Mouse (Mus musculus): Measurements from ENCODE around the gene P2rx3.

Gene P2rx3

DNA sequence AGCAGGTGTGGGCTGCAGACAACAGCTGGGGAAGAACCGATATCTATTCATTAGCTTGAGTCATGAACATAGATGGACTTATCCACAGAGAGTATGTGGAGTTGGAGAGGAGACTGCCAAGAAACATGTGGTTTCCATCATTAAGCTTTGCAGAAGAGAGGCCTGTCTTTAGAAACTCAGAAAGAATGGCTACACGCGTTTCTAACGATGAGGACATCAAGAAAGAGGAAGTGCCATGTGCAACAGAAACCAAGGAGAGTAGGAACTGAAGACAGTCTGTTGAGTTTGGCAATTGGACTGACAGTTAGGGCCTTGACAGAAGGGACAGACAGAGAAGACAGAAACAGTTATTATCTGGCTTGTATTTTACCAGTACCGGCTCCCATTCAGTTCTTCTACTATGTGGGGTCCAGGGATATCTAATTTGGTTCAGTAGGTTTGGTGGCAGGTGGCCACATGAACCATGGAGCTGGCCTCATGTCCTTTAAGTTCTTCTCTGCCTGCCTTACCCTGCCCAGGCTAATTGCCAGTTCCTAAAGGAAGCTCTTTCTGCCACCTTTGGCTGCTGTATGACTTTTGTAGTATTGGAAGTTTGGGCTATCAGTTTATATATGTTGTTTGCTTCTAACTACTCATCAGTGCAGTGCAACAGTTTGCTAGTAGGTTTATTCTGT lies 69.8 kb downstream of the P2rx3 start:
- DNase-seq = no peak

DNA sequence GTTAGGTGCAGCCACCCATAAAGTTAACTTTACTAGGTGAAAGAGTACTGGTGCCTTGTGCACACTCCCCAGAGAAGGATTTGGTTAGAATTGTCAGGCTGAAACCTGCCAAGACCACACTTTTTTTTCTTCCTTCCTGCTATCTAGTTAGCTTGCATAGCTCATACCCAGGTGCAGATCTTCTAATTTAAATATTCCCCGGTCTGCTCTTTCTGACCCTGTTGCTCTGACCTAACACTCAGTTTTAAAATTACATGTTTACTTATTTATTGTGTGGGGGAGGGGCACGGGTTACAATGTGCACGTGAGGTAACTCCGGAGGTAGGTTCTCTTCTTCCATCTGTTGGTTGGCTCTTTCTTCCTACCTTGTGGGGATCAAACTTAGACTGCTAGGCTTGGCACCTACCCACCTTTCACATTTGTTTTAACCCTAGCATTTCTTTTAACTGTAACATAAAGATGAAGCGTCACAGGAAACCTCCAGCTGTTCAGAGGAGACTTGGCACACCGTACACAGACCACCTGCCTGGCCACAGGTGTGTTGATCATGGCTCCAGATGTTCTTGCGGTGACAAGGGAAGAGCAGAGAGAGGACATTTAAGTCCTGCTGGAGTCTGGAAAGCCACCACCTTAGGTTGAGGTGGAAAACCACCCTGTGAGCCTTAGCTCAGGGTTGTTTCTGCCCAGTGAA lies 73.0 kb downstream of the P2rx3 start:
- no peak for DNase-seq

DNA sequence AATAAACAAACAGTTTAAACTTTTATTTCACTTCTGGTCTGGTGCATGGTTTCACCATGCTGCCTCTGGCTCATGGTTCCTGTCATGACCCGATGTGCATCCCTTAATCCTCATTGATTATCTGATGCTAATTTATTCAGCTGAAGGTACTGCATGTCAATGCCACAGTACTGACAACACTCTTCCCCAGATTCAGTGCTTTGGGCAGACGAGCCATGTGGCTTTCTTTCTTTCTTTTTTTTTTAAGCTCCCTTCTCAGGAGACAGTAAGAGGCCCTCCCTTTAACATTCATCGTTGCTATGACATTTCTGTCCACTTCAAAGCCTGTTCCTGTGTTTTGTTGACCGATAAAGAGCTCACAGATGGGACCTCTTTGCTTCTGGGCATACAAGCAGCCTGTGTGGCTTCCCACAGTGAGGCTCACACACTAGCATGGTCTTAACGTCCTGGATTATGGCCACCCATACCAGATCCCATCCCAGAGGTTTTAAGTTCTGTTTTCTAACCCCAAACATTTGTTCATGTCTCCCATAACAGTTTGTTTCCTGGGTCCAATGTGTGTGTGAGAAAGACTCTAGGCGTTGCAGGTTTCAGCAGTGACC lies 74.3 kb downstream of the P2rx3 start:
- no peak for DNase-seq

DNA sequence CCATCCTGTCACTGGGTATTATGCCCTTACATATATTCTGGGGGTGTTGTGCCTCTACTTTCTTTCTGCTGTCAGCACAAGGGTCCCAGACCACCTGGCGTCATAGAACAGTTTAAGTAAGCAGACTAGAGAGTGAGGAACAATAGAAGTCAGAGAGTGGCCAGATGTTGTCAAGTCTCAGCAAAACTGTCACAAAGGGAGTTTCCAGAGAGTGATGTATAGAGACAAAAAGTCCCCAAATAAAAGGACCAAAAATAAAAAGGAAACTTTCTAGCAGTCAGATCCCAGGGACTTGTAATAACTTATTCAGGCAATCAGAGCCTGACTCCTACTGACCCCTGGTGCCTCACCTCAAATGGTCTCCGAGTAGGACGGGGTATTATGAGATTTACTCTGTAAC lies 75.4 kb downstream of the P2rx3 start:
- no peak for DNase-seq

DNA sequence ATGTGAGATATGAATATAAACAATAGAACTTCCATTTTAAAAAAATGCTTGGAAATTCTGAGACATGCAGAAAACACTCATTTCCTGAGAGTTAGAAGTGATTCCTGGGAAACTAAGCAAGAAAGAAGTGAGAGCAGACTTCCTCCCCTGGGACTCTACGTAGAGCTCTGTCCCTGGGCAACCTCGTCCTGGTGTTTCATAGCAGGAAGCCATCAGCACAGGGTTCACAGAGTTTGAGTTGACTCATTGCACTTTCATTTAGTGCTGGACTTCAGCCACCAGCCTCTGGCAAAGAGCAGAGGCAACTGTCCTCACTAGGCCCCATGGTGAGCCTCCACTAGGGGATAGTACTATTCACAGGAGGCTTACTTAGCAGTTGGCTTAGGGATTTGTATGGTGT lies 76.0 kb downstream of the P2rx3 start:
- peak; percentile 74 to 86 for DNase-seq

DNA sequence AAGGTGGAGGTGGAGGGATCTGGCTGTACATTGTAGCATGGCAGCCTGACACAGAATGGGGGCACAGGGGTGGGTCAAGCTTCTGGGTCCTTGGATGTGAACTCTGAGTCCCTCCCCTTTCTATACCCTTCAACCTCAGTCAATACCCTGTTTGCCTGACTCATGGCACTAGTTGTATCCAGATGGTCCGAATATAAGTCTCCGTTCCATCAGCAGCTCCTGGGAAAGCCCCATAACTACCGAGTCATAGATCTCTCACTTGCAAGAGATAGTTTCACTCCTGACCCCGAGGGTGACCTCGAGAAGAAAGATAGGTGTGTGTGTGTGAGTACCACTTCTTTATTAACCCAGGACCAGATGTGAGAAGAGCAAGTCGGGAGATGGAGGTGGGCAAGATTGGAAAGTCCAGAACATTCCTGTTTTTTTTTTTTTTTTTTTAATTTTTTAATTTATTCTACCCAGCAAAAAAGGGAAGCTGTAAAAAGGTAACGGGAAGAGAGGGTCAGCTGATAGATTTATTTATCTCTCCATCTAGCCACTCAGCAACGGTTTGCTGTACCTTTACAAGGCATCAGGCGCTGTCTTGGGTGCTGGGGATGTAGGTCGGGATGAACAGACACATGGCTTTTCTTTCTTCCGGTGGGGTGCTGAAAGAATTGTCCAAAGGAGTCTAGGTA lies 78.5 kb downstream of the P2rx3 start:
- no peak for DNase-seq

DNA sequence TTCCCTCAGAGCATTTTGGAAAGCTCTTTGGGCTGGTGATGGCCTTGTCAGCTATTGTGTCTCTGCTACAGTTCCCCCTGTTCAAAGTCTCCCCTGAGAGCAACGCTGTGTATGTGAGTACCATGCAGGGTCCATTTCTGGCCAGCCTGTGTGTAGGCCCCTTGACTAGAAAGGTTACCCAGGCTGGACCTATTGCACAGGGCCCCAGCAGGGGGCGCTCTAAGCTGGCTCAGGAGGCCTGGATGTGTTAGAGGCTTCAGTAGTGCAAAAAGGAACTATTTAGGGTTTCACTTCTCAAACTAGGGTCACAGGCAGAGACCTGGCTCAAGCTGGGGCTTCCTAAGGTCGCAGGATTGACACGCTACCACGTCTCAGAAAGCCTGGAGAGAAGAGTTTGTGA lies 81.0 kb downstream of the P2rx3 start:
- peak; percentile 45 to 57 for DNase-seq

DNA sequence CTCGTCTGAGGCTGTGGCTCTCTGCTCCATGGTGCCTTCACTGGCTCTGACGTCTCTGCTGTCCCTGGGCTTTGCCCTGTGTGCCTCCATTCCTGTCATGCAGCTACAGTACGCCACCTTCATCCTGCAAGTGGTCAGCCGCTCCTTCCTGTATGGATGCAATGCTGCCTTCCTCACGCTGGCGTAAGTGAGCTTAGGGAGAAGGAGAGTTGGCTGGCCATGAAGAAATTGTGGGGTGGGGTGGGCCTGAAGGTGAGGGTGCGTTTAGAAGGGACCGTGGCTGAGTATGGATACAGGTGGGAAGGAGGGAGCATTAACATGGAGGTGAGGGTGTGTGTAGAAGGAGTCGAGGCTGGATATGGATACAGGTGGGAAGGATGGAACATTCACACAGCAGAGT lies 81.8 kb downstream of the P2rx3 start:
- DNase-seq = no peak

DNA sequence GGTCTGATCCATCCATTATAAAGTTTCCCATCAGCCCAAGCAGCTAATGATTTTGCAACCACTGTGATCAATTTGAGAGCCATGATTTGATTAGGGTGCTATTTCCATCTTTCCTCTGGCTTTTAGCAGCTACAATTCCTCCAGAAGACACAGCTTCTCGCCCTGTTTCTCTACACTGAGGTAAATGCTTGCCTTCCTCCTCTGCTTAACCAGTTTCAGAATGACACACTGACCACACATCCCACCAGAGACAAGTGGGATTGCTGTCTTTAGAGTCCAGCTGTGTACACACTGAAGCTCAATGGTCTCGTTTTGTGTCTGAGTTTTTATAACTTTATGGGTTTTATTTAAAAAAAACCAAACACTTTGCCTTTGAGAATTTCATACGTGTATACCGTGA lies 84.6 kb downstream of the P2rx3 start:
- DNase-seq = no peak

DNA sequence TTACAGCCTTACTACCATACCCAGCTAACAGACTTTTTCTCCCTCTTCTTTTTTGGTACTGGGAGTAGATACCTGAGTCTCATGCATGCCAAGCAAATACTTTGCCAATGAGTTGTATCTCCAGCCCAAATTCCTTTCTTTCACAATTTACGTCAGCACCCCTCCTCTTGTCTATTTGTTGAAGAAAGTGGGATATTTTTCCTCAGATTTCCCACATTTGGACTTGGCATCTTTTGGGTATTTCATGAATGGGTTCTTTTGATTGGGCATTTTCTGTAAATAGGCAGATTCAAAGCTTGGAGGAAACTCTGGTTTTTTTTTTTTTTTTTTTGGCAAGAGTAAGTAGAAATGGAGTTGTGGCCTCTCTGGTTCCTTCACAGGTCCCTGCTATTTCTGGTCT lies 85.0 kb downstream of the P2rx3 start:
- no peak for DNase-seq

DNA sequence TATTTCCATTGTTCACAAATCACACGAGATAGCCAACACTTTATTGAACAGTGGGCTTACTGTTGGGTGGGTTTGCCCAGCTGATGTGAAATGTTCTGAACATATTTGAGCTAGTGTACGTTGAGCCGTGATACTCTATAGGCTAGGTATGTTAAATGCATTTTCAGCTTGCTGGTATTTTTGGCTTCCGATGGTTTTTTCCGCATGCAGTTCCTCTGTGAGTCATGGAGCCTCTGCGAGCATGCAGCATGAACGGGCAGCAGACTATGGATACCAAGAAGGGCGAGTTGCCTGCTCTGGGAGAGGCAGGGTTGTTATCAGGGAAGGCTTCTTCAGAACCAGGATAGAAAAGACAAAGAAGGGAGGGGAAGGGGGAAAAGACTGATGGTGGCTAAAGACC lies 86.2 kb downstream of the P2rx3 start:
- DNase-seq = no peak

DNA sequence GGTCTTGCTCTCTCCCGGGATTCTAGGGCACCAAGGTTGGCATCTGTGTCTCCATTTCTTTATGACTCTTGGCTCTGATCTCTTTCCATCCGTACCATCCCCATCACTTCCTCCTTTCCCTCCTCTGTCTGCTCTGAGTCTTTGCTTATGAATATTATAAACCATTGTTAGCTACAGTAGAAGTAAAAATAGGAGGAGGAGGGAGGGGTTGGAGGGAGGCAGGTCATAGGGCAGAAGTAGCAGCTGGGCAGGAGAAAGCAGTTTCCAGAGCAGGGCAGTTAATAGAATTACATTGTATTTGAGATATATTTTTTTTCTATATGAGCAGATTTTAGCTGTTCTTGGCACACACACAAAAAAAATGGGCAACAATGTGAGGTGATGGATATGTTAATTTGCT lies 88.5 kb downstream of the P2rx3 start:
- DNase-seq = no peak

Measured in kidney, postnatal 25 days (tissue).